Mouse (Mus musculus) hindbrain, embryonic 15.5 days (tissue): ENCODE results near the gene Oca2. TPM values are rescaled to one million over a fixed set of nuclear protein-coding genes. Genes with fewer than 3 reads are reported as not detected.

Experiments used
- ATAC-seq: fragments of 200-750 bp; cut with Nextera tagmentation; 2 replicates; pipeline ENCODE4 v1.8.0; 2017; ENCODE audit warnings: low read depth, moderate number of reproducible peaks, moderate TSS enrichment; ENCODE audit not compliant: low FRiP score
- H3K27ac ChIP-seq: fragments of 300-500 bp; sonication (generic); replicated peaks from 2 replicates; pipeline ENCODE4 v1.5.1; 2015; ENCODE audit warnings: mild to moderate bottlenecking, inconsistent platforms
- H3K27me3 ChIP-seq: fragments of 300-500 bp; sonication (generic); 2 replicates; pipeline ENCODE4 v1.6.1; 2015; ENCODE audit warnings: control low read depth, inconsistent platforms
- H3K36me3 ChIP-seq: fragments of 300-500 bp; sonication (generic); 2 replicates; pipeline ENCODE4 v1.6.1; 2015; ENCODE audit warnings: control low read depth, inconsistent platforms
- H3K4me1 ChIP-seq: fragments of 300-500 bp; sonication (generic); replicated peaks from 2 replicates; pipeline ENCODE4 v1.6.1; 2015; ENCODE audit warnings: control low read depth, inconsistent platforms
- H3K4me2 ChIP-seq: fragments of 300-500 bp; sonication (generic); 2 replicates; pipeline ENCODE4 v1.6.1; 2015; ENCODE audit warnings: moderate library complexity, mild to moderate bottlenecking, inconsistent platforms
- H3K4me3 ChIP-seq: fragments of 300-500 bp; sonication (generic); 2 replicates; pipeline ENCODE4 v1.5.1; 2015; ENCODE audit warnings: mild to moderate bottlenecking, inconsistent platforms
- H3K9ac ChIP-seq: fragments of 300-500 bp; sonication (generic); 2 replicates; pipeline ENCODE4 v1.6.1; 2015; ENCODE audit warnings: inconsistent platforms
- H3K9me3 ChIP-seq: fragments of 300-500 bp; sonication (generic); 2 replicates; pipeline ENCODE4 v1.6.1; 2016; ENCODE audit warnings: control low read depth, inconsistent platforms
- WGBS: fragments of 180-500 bp; shearing (Covaris S2); methylation state at CpG from one replicate; pipeline ENCODE4 v1.1.7; 2015; 5-methylcytosine and 5-hydroxymethylcytosine counted together
- polyA plus RNA-seq: library from polyadenylated mRNA; unstranded; fragments of >200 nt; fragmentation: Nextera tagmentation; extraction: Ambion mirVana; gene quantifications from 2 replicates; pipeline ENCODE4 v1.2.1, GENCODE M21; 2015

Gene Oca2
- 0.90 and 1.6 TPM in 2 replicates for polyA plus RNA-seq

GRCm38 (mm10) chr7:56239543-56239942 is at the start of gene Oca2:
Gene Oca2 (plus strand): TSS chr7:56239760.
- ATAC-seq = no peak
- Histone ChIP-seq H3K9ac (no peak within 1 kb of the TSS), H3K27me3 (no peaks in the 10 kb centered on the region), H3K4me1 (no peaks in the 10 kb centered on the region), H3K4me2 (no peak within 1 kb of the TSS), H3K36me3 (no peaks in the 10 kb centered on the region), H3K27ac (no peak within 1 kb of the TSS), H3K9me3 (no peaks in the 10 kb centered on the region), H3K4me3 (no peak within 1 kb of the TSS)
- WGBS = 56% methylated on average over 3 of the region's 3 CpGs

- no peak overlapping the region for H3K4me3 ChIP-seq
- no peak overlapping the region for H3K27ac ChIP-seq
- no peak overlapping the region for H3K4me2 ChIP-seq
- no peak overlapping the region for H3K9ac ChIP-seq
- no peak for ATAC-seq
- WGBS = 90% methylated on average over 6 of the region's 6 CpGs
- H3K36me3 ChIP-seq = peaks cover 65% of the 10 kb centered on the region
- H3K4me1 ChIP-seq = no peaks in the 10 kb centered on the region
- H3K9me3 ChIP-seq = no peaks in the 10 kb centered on the region
- no peaks in the 10 kb centered on the region for H3K27me3 ChIP-seq
Observed at GRCm38 (mm10) chr7:56191041-56191440, 48.5 kb upstream of the Oca2 start.

- WGBS = 70% methylated on average over 4 of the region's 4 CpGs
- ATAC-seq = no peak
- Histone ChIP-seq H3K4me1 (no peaks in the 10 kb centered on the region), H3K27ac (no peak overlapping the region), H3K36me3 (peaks cover 68% of the 10 kb centered on the region), H3K4me3 (no peak overlapping the region), H3K27me3 (no peaks in the 10 kb centered on the region), H3K9ac (no peak overlapping the region), H3K9me3 (no peaks in the 10 kb centered on the region), H3K4me2 (no peak overlapping the region)
Observed at GRCm38 (mm10) chr7:56191661-56192060, 47.9 kb upstream of the Oca2 start.

GRCm38 (mm10) chr7:56201483-56202218 is 37.9 kb upstream of the Oca2 start:
- Histone ChIP-seq H3K27ac (no peak overlapping the region), H3K4me1 (no peaks in the 10 kb centered on the region), H3K9me3 (no peaks in the 10 kb centered on the region), H3K36me3 (peaks cover 80% of the 10 kb centered on the region), H3K4me3 (no peak overlapping the region), H3K27me3 (no peaks in the 10 kb centered on the region), H3K9ac (no peak overlapping the region), H3K4me2 (no peak overlapping the region)
- 98% methylated on average over 10 of the region's 10 CpGs for WGBS
- no peak for ATAC-seq

- Histone ChIP-seq H3K4me1 (no peaks in the 10 kb centered on the region), H3K4me3 (no peak overlapping the region), H3K36me3 (peaks cover 79% of the 10 kb centered on the region), H3K4me2 (no peak overlapping the region), H3K9me3 (no peaks in the 10 kb centered on the region), H3K27me3 (no peaks in the 10 kb centered on the region), H3K9ac (no peak overlapping the region), H3K27ac (no peak overlapping the region)
- ATAC-seq = no peak
- WGBS = 94% methylated on average over 3 of the region's 3 CpGs
Observed at GRCm38 (mm10) chr7:56202843-56203242, 36.7 kb upstream of the Oca2 start.

- H3K9ac ChIP-seq = no peak overlapping the region
- H3K9me3 ChIP-seq = no peaks in the 10 kb centered on the region
- H3K4me1 ChIP-seq = no peaks in the 10 kb centered on the region
- no peaks in the 10 kb centered on the region for H3K27me3 ChIP-seq
- WGBS = 96% methylated on average over 2 of the region's 2 CpGs
- no peak overlapping the region for H3K27ac ChIP-seq
- no peak overlapping the region for H3K4me3 ChIP-seq
- ATAC-seq = no peak
- peaks cover 77% of the 10 kb centered on the region for H3K36me3 ChIP-seq
- H3K4me2 ChIP-seq = no peak overlapping the region
Observed at GRCm38 (mm10) chr7:56203286-56203685, 36.3 kb upstream of the Oca2 start.

- peaks cover 78% of the 10 kb centered on the region for H3K36me3 ChIP-seq
Observed at GRCm38 (mm10) chr7:56204877-56205276, 34.7 kb upstream of the Oca2 start.

GRCm38 (mm10) chr7:56220811-56221210 is 18.7 kb upstream of the Oca2 start:
- Histone ChIP-seq H3K9ac (no peak overlapping the region), H3K4me3 (no peak overlapping the region), H3K27ac (no peak overlapping the region), H3K9me3 (no peaks in the 10 kb centered on the region), H3K36me3 (peaks cover 79% of the 10 kb centered on the region), H3K27me3 (no peaks in the 10 kb centered on the region), H3K4me2 (no peak overlapping the region), H3K4me1 (no peaks in the 10 kb centered on the region)
- no peak for ATAC-seq
- WGBS = 87% methylated on average over 6 of the region's 6 CpGs

More at GRCm38 (mm10) chr7:56204877-56205276, 34.7 kb upstream of the Oca2 start:
- Histone ChIP-seq H3K4me3 (no peak overlapping the region), H3K9ac (no peak overlapping the region), H3K4me2 (no peak overlapping the region), H3K27ac (no peak overlapping the region), H3K4me1 (no peaks in the 10 kb centered on the region), H3K9me3 (no peaks in the 10 kb centered on the region), H3K27me3 (no peaks in the 10 kb centered on the region)
- no peak for ATAC-seq
- 48% methylated on average over 3 of the region's 3 CpGs for WGBS

GRCm38 (mm10) chr7:56235794-56236423 is 3.7 kb upstream of the Oca2 start:
- no peaks in the 10 kb centered on the region for H3K9me3 ChIP-seq
- 44% methylated on average over 5 of the region's 5 CpGs for WGBS
- no peak overlapping the region for H3K27ac ChIP-seq
- H3K36me3 ChIP-seq = peaks cover 25% of the 10 kb centered on the region
- H3K9ac ChIP-seq = no peak overlapping the region
- no peak for ATAC-seq
- H3K27me3 ChIP-seq = no peaks in the 10 kb centered on the region
- H3K4me1 ChIP-seq = no peaks in the 10 kb centered on the region
- no peak overlapping the region for H3K4me2 ChIP-seq
- H3K4me3 ChIP-seq = no peak overlapping the region

GRCm38 (mm10) chr7:56236617-56237016 is 2.9 kb upstream of the Oca2 start:
- Histone ChIP-seq H3K36me3 (peaks cover 21% of the 10 kb centered on the region), H3K27me3 (no peaks in the 10 kb centered on the region), H3K9me3 (no peaks in the 10 kb centered on the region), H3K4me1 (no peaks in the 10 kb centered on the region), H3K27ac (no peak overlapping the region), H3K9ac (no peak overlapping the region), H3K4me2 (no peak overlapping the region), H3K4me3 (no peak overlapping the region)
- ATAC-seq = no peak
- WGBS = 76% methylated on average over 3 of the region's 3 CpGs

GRCm38 (mm10) chr7:56254568-56254967 is 15.0 kb downstream of the Oca2 start:
- H3K9ac ChIP-seq = no peak overlapping the region
- no peaks in the 10 kb centered on the region for H3K4me1 ChIP-seq
- no peak overlapping the region for H3K27ac ChIP-seq
- H3K4me3 ChIP-seq = no peak overlapping the region
- H3K36me3 ChIP-seq = no peaks in the 10 kb centered on the region
- no peaks in the 10 kb centered on the region for H3K9me3 ChIP-seq
- no peak overlapping the region for H3K4me2 ChIP-seq
- WGBS = 81% methylated on average over 10 of the region's 10 CpGs
- H3K27me3 ChIP-seq = no peaks in the 10 kb centered on the region
- no peak for ATAC-seq

- Histone ChIP-seq H3K4me2 (no peak overlapping the region), H3K9ac (no peak overlapping the region), H3K27me3 (no peaks in the 10 kb centered on the region), H3K27ac (no peak overlapping the region), H3K9me3 (no peaks in the 10 kb centered on the region), H3K36me3 (no peaks in the 10 kb centered on the region), H3K4me3 (no peak overlapping the region), H3K4me1 (no peaks in the 10 kb centered on the region)
- 73% methylated on average over 3 of the region's 3 CpGs for WGBS
- no peak for ATAC-seq
Observed at GRCm38 (mm10) chr7:56257875-56258441, 18.4 kb downstream of the Oca2 start.
